Mouse (Mus musculus) MEL (cell line): ENCODE data around the gene Cc2d1a. TPM values are rescaled to one million over a fixed set of nuclear protein-coding genes. Genes with fewer than 3 reads are reported as not detected.

ENCODE experiments used
- DNase-seq: peaks from one replicate; pipeline ENCODE4 v3.0.0; 2011; ENCODE audit warnings: low read depth, low spot score
- H3K27ac ChIP-seq: 2 replicates; pipeline ENCODE4 v1.5.1; 2012; ENCODE audit warnings: low read depth, mild to moderate bottlenecking, control low read depth, low read length, moderate library complexity; ENCODE audit not compliant: control insufficient read depth
- H3K27me3 ChIP-seq, 2 experiments: fragments of 150-350 bp in 1 of 2; sonication (generic) in 1 of 2; 2 replicates each; pipeline ENCODE4 v1.6.1; 2012; ENCODE audit warnings: low read length in 2 of 2, mild to moderate bottlenecking in 2 of 2, improper control_type of control experiment in 1 of 2, moderate library complexity in 1 of 2; ENCODE audit not compliant: insufficient read depth in 2 of 2, control insufficient read depth in 1 of 2
- H3K36me3 ChIP-seq, 2 experiments: 2 replicates each; pipeline ENCODE4 v1.6.1; 2012 to 2014; ENCODE audit warnings: low read length in 2 of 2, improper control_type of control experiment in 1 of 2, inconsistent platforms in 1 of 2, mild to moderate bottlenecking in 1 of 2; ENCODE audit not compliant: insufficient read depth in 2 of 2, control insufficient read depth in 1 of 2
- H3K4me1 ChIP-seq, 2 experiments: fragments of 150-350 bp in 1 of 2; sonication (generic) in 1 of 2; 2 replicates each; pipeline ENCODE4 v1.6.1; 2012; ENCODE audit warnings: low read length in 2 of 2, improper control_type of control experiment in 1 of 2, mild to moderate bottlenecking in 1 of 2; ENCODE audit not compliant: insufficient read depth in 2 of 2, control insufficient read depth in 1 of 2
- H3K4me3 ChIP-seq, 2 experiments: fragments of 150-350 bp in 1 of 2; sonication (generic) in 1 of 2; 2 replicates each; pipeline ENCODE4 v1.5.1; 2012; ENCODE audit warnings: low read depth in 2 of 2, low read length in 2 of 2, mild to moderate bottlenecking in 2 of 2, moderate library complexity in 2 of 2, control low read depth in 1 of 2, improper control_type of control experiment in 1 of 2; ENCODE audit not compliant: control insufficient read depth in 1 of 2, insufficient read depth in 1 of 2
- H3K79me2 ChIP-seq: 2 replicates; pipeline ENCODE4 v1.6.1; 2012; ENCODE audit warnings: mild to moderate bottlenecking, low read length, moderate library complexity; ENCODE audit not compliant: control insufficient read depth, poor library complexity, insufficient read depth
- H3K9ac ChIP-seq: 2 replicates; pipeline ENCODE4 v1.6.1; 2012; ENCODE audit warnings: low read depth, mild to moderate bottlenecking, control low read depth, low read length, moderate library complexity; ENCODE audit not compliant: control insufficient read depth, poor library complexity, severe bottlenecking
- H3K9me3 ChIP-seq: fragments of 150-350 bp; sonication (generic); replicated peaks from 2 replicates; pipeline ENCODE4 v1.6.1; 2012; ENCODE audit warnings: mild to moderate bottlenecking, low read length, improper control_type of control experiment, moderate library complexity; ENCODE audit not compliant: insufficient read depth
- BHLHE40 ChIP-seq: IDR thresholded peaks from 2 replicates; pipeline ENCODE4 v1.6.1; 2012; ENCODE audit warnings: low read depth, mild to moderate bottlenecking, inconsistent platforms, low read length, improper control_type of control experiment, borderline replicate concordance
- CTCF ChIP-seq, 3 experiments: IDR thresholded peaks in 2 of 3; conservative IDR thresholded peaks in 1 of 3; 2 replicates each; pipeline ENCODE4 v1.5.1; 2011 to 2012; ENCODE audit warnings: low read length in 3 of 3, low read depth in 2 of 3, mild to moderate bottlenecking in 2 of 3, improper control_type of control experiment in 1 of 3, inconsistent platforms in 1 of 3, mixed read lengths in 1 of 3, moderate library complexity in 1 of 3; ENCODE audit not compliant: control insufficient read depth in 1 of 3, insufficient read depth in 1 of 3, poor library complexity in 1 of 3, severe bottlenecking in 1 of 3
- ELF1 ChIP-seq: IDR thresholded peaks from 2 replicates; pipeline ENCODE4 v1.6.1; 2014; ENCODE audit warnings: low read depth, mild to moderate bottlenecking, inconsistent platforms, low read length, improper control_type of control experiment, moderate library complexity
- EP300 ChIP-seq, 2 experiments: IDR thresholded peaks; 2 replicates each; pipeline ENCODE4 v1.6.1; 2011; ENCODE audit warnings: improper control_type of control experiment in 2 of 2, low read length in 2 of 2, low read depth in 1 of 2, mild to moderate bottlenecking in 1 of 2
- GABPA ChIP-seq: IDR thresholded peaks from 2 replicates; pipeline ENCODE4 v1.6.1; 2012; ENCODE audit warnings: low read depth, mild to moderate bottlenecking, inconsistent platforms, low read length, improper control_type of control experiment, moderate library complexity
- GATA1 ChIP-seq: IDR thresholded peaks from 2 replicates; pipeline ENCODE4 v1.6.1; 2011; ENCODE audit warnings: low read depth, low read length, improper control_type of control experiment
- HCFC1 ChIP-seq: IDR thresholded peaks from 2 replicates; pipeline ENCODE4 v1.6.1; 2012; ENCODE audit warnings: low read depth, mild to moderate bottlenecking, inconsistent platforms, low read length, improper control_type of control experiment, moderate library complexity
- JUND ChIP-seq: IDR thresholded peaks from 2 replicates; pipeline ENCODE4 v1.6.1; 2011; ENCODE audit warnings: low read depth, mild to moderate bottlenecking, improper control_type of control experiment, low read length
- MAFK ChIP-seq: IDR thresholded peaks from 2 replicates; pipeline ENCODE4 v1.6.1; 2011; ENCODE audit warnings: low read depth, mild to moderate bottlenecking, low read length, improper control_type of control experiment, borderline replicate concordance
- MAX ChIP-seq: IDR thresholded peaks from 2 replicates; pipeline ENCODE4 v1.6.1; 2011; ENCODE audit warnings: low read length, improper control_type of control experiment
- MAZ ChIP-seq: IDR thresholded peaks from 2 replicates; pipeline ENCODE4 v1.6.1; 2012; ENCODE audit warnings: low read depth, mild to moderate bottlenecking, inconsistent platforms, low read length, improper control_type of control experiment
- MEF2A ChIP-seq: IDR thresholded peaks from 2 replicates; pipeline ENCODE4 v1.6.1; 2014; ENCODE audit warnings: low read depth, mild to moderate bottlenecking, inconsistent platforms, low read length, improper control_type of control experiment; ENCODE audit not compliant: poor library complexity, insufficient replicate concordance, severe bottlenecking; ENCODE audit errors: extremely low read depth
- MXI1 ChIP-seq: IDR thresholded peaks from 2 replicates; pipeline ENCODE4 v1.6.1; 2011; ENCODE audit warnings: mild to moderate bottlenecking, low read depth, low read length, improper control_type of control experiment
- MYB ChIP-seq: IDR thresholded peaks from 2 replicates; pipeline ENCODE4 v1.6.1; 2011; ENCODE audit warnings: mild to moderate bottlenecking, low read depth, low read length, improper control_type of control experiment
- MYC ChIP-seq: IDR thresholded peaks from 2 replicates; pipeline ENCODE4 v1.6.1; 2011; ENCODE audit warnings: low read depth, mild to moderate bottlenecking, low read length, improper control_type of control experiment, moderate library complexity
- POLR2A ChIP-seq, 2 experiments: IDR thresholded peaks; 2 replicates each; pipeline ENCODE4 v1.6.1; 2011 to 2012; ENCODE audit warnings: low read length in 2 of 2, mild to moderate bottlenecking in 2 of 2, control low read depth in 1 of 2, improper control_type of control experiment in 1 of 2, low read depth in 1 of 2, moderate library complexity in 1 of 2; ENCODE audit not compliant: control insufficient read depth in 1 of 2, insufficient read depth in 1 of 2, poor library complexity in 1 of 2
- POLR2AphosphoS2 ChIP-seq: IDR thresholded peaks from 2 replicates; pipeline ENCODE4 v1.6.1; 2011; ENCODE audit warnings: low read length, improper control_type of control experiment
- POLR2AphosphoS5 ChIP-seq: IDR thresholded peaks from 2 replicates; pipeline ENCODE4 v1.6.1; 2012; ENCODE audit warnings: low read depth, borderline replicate concordance, mild to moderate bottlenecking, inconsistent platforms, low read length, moderate library complexity, mixed read lengths
- RAD21 ChIP-seq: IDR thresholded peaks from 2 replicates; pipeline ENCODE4 v1.6.1; 2011; ENCODE audit warnings: mild to moderate bottlenecking, low read depth, low read length, improper control_type of control experiment
- SIN3A ChIP-seq: IDR thresholded peaks from 2 replicates; pipeline ENCODE4 v1.6.1; 2012; ENCODE audit warnings: low read length, improper control_type of control experiment, inconsistent platforms
- SMC3 ChIP-seq: IDR thresholded peaks from 2 replicates; pipeline ENCODE4 v1.6.1; 2011; ENCODE audit warnings: low read depth, low read length, improper control_type of control experiment
- TBP ChIP-seq: IDR thresholded peaks from 2 replicates; pipeline ENCODE4 v1.8.0; 2011; ENCODE audit warnings: low read depth, low read length, improper control_type of control experiment
- TCF12 ChIP-seq: IDR thresholded peaks from 2 replicates; pipeline ENCODE4 v1.6.1; 2014; ENCODE audit warnings: low read depth, mild to moderate bottlenecking, inconsistent platforms, low read length, improper control_type of control experiment, moderate library complexity
- UBTF ChIP-seq: IDR thresholded peaks from 2 replicates; pipeline ENCODE4 v1.6.1; 2012; ENCODE audit warnings: low read depth, mild to moderate bottlenecking, inconsistent platforms, low read length, improper control_type of control experiment, moderate library complexity, borderline replicate concordance; ENCODE audit not compliant: insufficient read depth
- USF1 ChIP-seq: IDR thresholded peaks from 2 replicates; pipeline ENCODE4 v1.6.1; 2014; ENCODE audit warnings: low read depth, mild to moderate bottlenecking, inconsistent platforms, low read length, improper control_type of control experiment, moderate library complexity
- ZC3H11A ChIP-seq: IDR thresholded peaks from 2 replicates; pipeline ENCODE4 v1.6.1; 2012; ENCODE audit warnings: low read depth, mild to moderate bottlenecking, inconsistent platforms, low read length, improper control_type of control experiment
- ZMIZ1 ChIP-seq: IDR thresholded peaks from 2 replicates; pipeline ENCODE4 v1.6.1; 2012; ENCODE audit warnings: low read depth, mild to moderate bottlenecking, inconsistent platforms, low read length, improper control_type of control experiment, moderate library complexity
- polyA plus RNA-seq, 2 experiments: library from polyadenylated mRNA; stranded (reverse) in 1 of 2; unstranded in 1 of 2; fragments of >175 nt in 1 of 2; fragments of >200 nt in 1 of 2; gene quantifications; 2 replicates each; pipeline versions ENCODE4 v1.2.1 to v1.2.4; 2012; ENCODE audit warnings: low replicate concordance in 2 of 2, low read depth in 1 of 2; ENCODE audit not compliant: insufficient read length in 2 of 2, insufficient read depth in 1 of 2, missing spikeins in 1 of 2
- total RNA-seq: library from RNA; depleted of rRNA; stranded (reverse); fragments of 300-350 nt; gene quantifications from 2 replicates; pipeline ENCODE4 v1.2.3, GENCODE M21; 2012

Cc2d1a gene
- total and polyA plus RNA-seq, 3 experiments: 9.1 to 18.7 TPM; not detected in 1

DNA sequence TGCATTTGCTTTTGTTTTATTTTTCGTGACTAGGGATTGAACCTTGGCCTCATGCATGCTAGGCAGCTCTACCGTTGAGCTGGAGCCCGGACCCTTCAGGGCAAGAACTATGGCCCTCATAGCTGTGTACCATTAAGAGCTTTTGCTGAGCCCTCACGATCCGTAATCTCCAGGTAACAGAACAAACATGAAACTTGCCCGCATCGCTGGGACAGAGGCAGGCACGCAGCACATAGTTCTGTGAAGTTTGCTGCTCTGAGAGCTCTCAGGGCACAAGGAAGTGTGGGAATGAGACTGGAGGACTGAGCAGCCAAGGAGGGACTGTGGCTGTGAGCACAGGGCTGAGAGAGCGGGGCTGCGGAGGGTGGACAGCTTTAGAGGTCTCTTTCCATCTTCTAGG is 40.9 kb upstream of the Cc2d1a start (continued):
- TF ChIP-seq MEF2A (no peak), UBTF (no peak), EP300 (IDR thresholded peaks at IDR 0.05; ENCODE audit: low read depth in 1 of 2, low read length in 2 of 2) (no peak), MYB (no peak)
- TF ChIP-seq, all 39 proteins: peak for 0

DNA sequence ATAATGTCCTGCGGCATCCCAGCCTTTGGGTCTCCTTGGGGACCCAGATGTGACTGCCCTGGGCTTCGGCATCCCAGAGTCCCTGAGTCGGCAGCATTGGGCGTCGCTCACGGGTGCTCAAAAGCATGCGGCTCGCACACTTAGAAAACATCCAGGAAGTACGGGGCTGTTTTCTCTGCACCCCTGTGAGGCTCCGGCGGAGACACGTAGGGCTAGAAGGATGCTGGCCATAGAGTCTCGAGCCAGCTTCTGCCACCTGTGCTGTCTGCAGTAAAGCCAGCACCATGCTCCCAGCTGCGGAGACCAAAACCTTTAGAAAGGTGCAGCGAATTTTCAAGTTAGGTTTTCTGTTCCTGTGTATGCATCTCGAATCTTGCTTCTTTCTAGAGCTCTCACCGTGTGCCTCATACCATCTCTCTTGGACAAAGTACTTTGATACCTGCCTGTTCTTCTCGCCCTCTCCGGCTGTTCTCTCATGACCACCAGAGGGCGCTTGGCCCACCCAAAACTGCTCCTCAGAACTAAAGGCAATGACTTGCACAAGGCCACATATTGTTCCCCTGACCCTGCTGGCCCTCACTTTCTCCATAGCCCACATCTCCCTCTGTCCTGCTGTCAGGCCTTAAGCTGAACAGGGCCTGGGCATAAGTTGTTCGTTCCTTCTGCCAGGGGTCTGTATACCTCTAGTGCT is 39.5 kb upstream of the Cc2d1a start:
- TF ChIP-seq ZMIZ1 (no peak), ZC3H11A (peak; percentile 70), MAFK (no peak), RAD21 (peak; percentile 64), GABPA (no peak), MEF2A (no peak), MAX (0 out of 2 replicates have a peak, but pooled peaks have one; percentile 10), TCF12 (no peak), POLR2AphosphoS2 (no peak), MXI1 (peak; percentile 17; the same call in 1 of the 2 replicates), ELF1 (no peak), MYC (0 out of 2 replicates have a peak, but pooled peaks have one; percentile 55), HCFC1 (peak; percentile 49; the same call in 1 of the 2 replicates), USF1 (no peak), JUND (no peak), BHLHE40 (0 out of 2 replicates have a peak, but pooled peaks have one; percentile 31), POLR2AphosphoS5 (no peak), SIN3A (peak; percentile 62; the same call in 1 of the 2 replicates), POLR2A (IDR thresholded peaks at IDR 0.05; ENCODE audit: control insufficient read depth in 1 of 2, insufficient read depth in 1 of 2, low read depth in 1 of 2, low read length in 2 of 2, poor library complexity in 1 of 2) (no peak), CTCF (IDR thresholded peaks at IDR 0.05 in 2 of 3, conservative IDR thresholded peaks at IDR 0.05 in 1 of 3; ENCODE audit: control insufficient read depth in 1 of 3, insufficient read depth in 1 of 3, low read depth in 2 of 3, low read length in 3 of 3, poor library complexity in 1 of 3, severe bottlenecking in 1 of 3) (peak; percentile 90 to 96 (median 95)), SMC3 (peak; percentile 94), MAZ (0 out of 2 replicates have a peak, but pooled peaks have one; percentile 39), EP300 (IDR thresholded peaks at IDR 0.05; ENCODE audit: low read depth in 1 of 2, low read length in 2 of 2) (no peak), TBP (no peak), GATA1 (no peak)
- peak overlapping the region; percentile 60 to 73 for H3K4me3 ChIP-seq
- peak; percentile 90 for DNase-seq

More for the DNA sequence above, 39.5 kb upstream of the Cc2d1a start:
- H3K79me2 ChIP-seq: peaks cover 8% of the 10 kb centered on the region; the same call in 1 of the 2 replicates
- H3K36me3 ChIP-seq: peaks cover 0 to 3% of the 10 kb centered on the region in 2 experiments; a peak in 1 of 4 replicates
- H3K9ac ChIP-seq: peak overlapping the region; percentile 74
- H3K27me3 ChIP-seq: no peaks in the 10 kb centered on the region
- H3K27ac ChIP-seq: no peak overlapping the region
- H3K4me1 ChIP-seq: peaks cover 5 to 17% of the 10 kb centered on the region in 2 experiments
- no peaks in the 10 kb centered on the region for H3K9me3 ChIP-seq
